Mouse (Mus musculus) liver, embryonic 16.5 days (tissue): ENCODE results near the gene 2310030G06Rik. TPM values are rescaled to one million over a fixed set of nuclear protein-coding genes. Genes with fewer than 3 reads are reported as not detected.

Experiments used
- ATAC-seq: fragments of 200-750 bp; cut with Nextera tagmentation; 2 replicates; pipeline ENCODE4 v1.8.0; 2017; ENCODE audit warnings: low read depth, mild to moderate bottlenecking, moderate number of reproducible peaks, moderate library complexity
- H3K27ac ChIP-seq: fragments of 300-500 bp; sonication (generic); 2 replicates; pipeline ENCODE4 v1.5.1; 2014; ENCODE audit warnings: mild to moderate bottlenecking, low read length
- H3K27me3 ChIP-seq: fragments of 300-500 bp; sonication (generic); 2 replicates; pipeline ENCODE4 v1.6.1; 2014; ENCODE audit warnings: low read depth, low read length, mixed read lengths; ENCODE audit not compliant: control insufficient read depth, insufficient read depth
- H3K36me3 ChIP-seq: fragments of 300-500 bp; sonication (generic); 2 replicates; pipeline ENCODE4 v1.6.1; 2014; ENCODE audit warnings: mild to moderate bottlenecking; ENCODE audit not compliant: control insufficient read depth, insufficient read depth
- H3K4me1 ChIP-seq: fragments of 300-500 bp; sonication (generic); 2 replicates; pipeline ENCODE4 v1.6.1; 2014; ENCODE audit warnings: low read depth, low read length, mixed read lengths; ENCODE audit not compliant: control insufficient read depth
- H3K4me2 ChIP-seq: fragments of 300-500 bp; sonication (generic); 2 replicates; pipeline ENCODE4 v1.6.1; 2014; ENCODE audit warnings: low read depth, low read length, mixed read lengths
- H3K4me3 ChIP-seq: fragments of 300-500 bp; sonication (generic); 2 replicates; pipeline ENCODE4 v1.5.1; 2014; ENCODE audit warnings: low read depth, mild to moderate bottlenecking, low read length
- H3K9ac ChIP-seq: fragments of 300-500 bp; sonication (generic); 2 replicates; pipeline ENCODE4 v1.6.1; 2014; ENCODE audit warnings: low read depth, low read length
- H3K9me3 ChIP-seq: fragments of 300-500 bp; sonication (generic); replicated peaks from 2 replicates; pipeline ENCODE4 v1.6.1; 2016; ENCODE audit warnings: low read length; ENCODE audit not compliant: control insufficient read depth
- WGBS: fragments of 180-500 bp; shearing (Covaris S2); extraction: QIAGEN DNeasy Blood & Tissue Kit; methylation state at CpG from one replicate; pipeline ENCODE4 v1.1.7; 2014; ENCODE audit not compliant: insufficient replicate concordance; 5-methylcytosine and 5-hydroxymethylcytosine counted together
- polyA plus RNA-seq: library from polyadenylated mRNA; unstranded; fragments of >200 nt; fragmentation: Nextera tagmentation; extraction: Ambion mirVana; gene quantifications from 2 replicates; pipeline ENCODE4 v1.2.1, GENCODE M21; 2015

2310030G06Rik gene
- polyA plus RNA-seq, 1 experiment from 2014 or later = 5.2 TPM

GRCm38 (mm10) chr9:50732560-50732959, 13.8 kb downstream of the 2310030G06Rik start:
- Histone ChIP-seq H3K27ac (no peak overlapping the region), H3K4me2 (no peak overlapping the region), H3K36me3 (no peaks in the 10 kb centered on the region), H3K4me3 (no peak overlapping the region), H3K4me1 (no peaks in the 10 kb centered on the region), H3K9me3 (no peaks in the 10 kb centered on the region), H3K27me3 (peaks cover 9% of the 10 kb centered on the region), H3K9ac (no peak overlapping the region)
- WGBS = 41% methylated on average over 4 of the region's 4 CpGs
- no peak for ATAC-seq

- H3K27ac ChIP-seq = no peak overlapping the region
- H3K9me3 ChIP-seq = no peaks in the 10 kb centered on the region
- H3K4me3 ChIP-seq = no peak overlapping the region
- H3K4me2 ChIP-seq = no peak overlapping the region
- peaks cover 17% of the 10 kb centered on the region for H3K27me3 ChIP-seq
- ATAC-seq = no peak
- no peak overlapping the region for H3K9ac ChIP-seq
- WGBS = 25% methylated on average over 4 of the region's 4 CpGs
- no peaks in the 10 kb centered on the region for H3K36me3 ChIP-seq
- H3K4me1 ChIP-seq = no peaks in the 10 kb centered on the region
Observed at GRCm38 (mm10) chr9:50729600-50729999, 16.7 kb downstream of the 2310030G06Rik start.

- H3K4me3 ChIP-seq = peak overlapping the region; percentile 57
- H3K9me3 ChIP-seq = no peaks in the 10 kb centered on the region
- no peaks in the 10 kb centered on the region for H3K4me1 ChIP-seq
- no peaks in the 10 kb centered on the region for H3K36me3 ChIP-seq
- peak overlapping the region; percentile 28; the same call in 1 of the 2 replicates for H3K9ac ChIP-seq
- peak overlapping the region; percentile 69 for H3K4me2 ChIP-seq
- H3K27ac ChIP-seq = no peak overlapping the region
- under 1% methylated on average over 45 of the region's 45 CpGs for WGBS
- peaks cover 17% of the 10 kb centered on the region for H3K27me3 ChIP-seq
- ATAC-seq = peak; percentile 55
Observed at GRCm38 (mm10) chr9:50727925-50728651, 18.2 kb downstream of the 2310030G06Rik start.

- Histone ChIP-seq H3K9ac (peak overlapping the region; percentile 28; the same call in 1 of the 2 replicates), H3K9me3 (no peaks in the 10 kb centered on the region), H3K27me3 (peaks cover 17% of the 10 kb centered on the region), H3K36me3 (no peaks in the 10 kb centered on the region), H3K4me3 (peak overlapping the region; percentile 57), H3K4me1 (no peaks in the 10 kb centered on the region), H3K4me2 (peak overlapping the region; percentile 69), H3K27ac (no peak overlapping the region)
- no peak for ATAC-seq
- WGBS = 13% methylated on average over 30 of the region's 30 CpGs
Observed at GRCm38 (mm10) chr9:50727171-50727924, 19.0 kb downstream of the 2310030G06Rik start.

- H3K4me1 ChIP-seq = no peaks in the 10 kb centered on the region
- no peak overlapping the region for H3K4me2 ChIP-seq
- H3K27ac ChIP-seq = no peak overlapping the region
- no peak overlapping the region for H3K9ac ChIP-seq
- H3K9me3 ChIP-seq = no peaks in the 10 kb centered on the region
- H3K36me3 ChIP-seq = no peaks in the 10 kb centered on the region
- ATAC-seq = no peak
- no peak overlapping the region for H3K4me3 ChIP-seq
- H3K27me3 ChIP-seq = peaks cover 17% of the 10 kb centered on the region
- 65% methylated on average over 8 of the region's 8 CpGs for WGBS
Observed at GRCm38 (mm10) chr9:50725921-50726590, 20.3 kb downstream of the 2310030G06Rik start.

- no peaks in the 10 kb centered on the region for H3K4me1 ChIP-seq
- no peak overlapping the region for H3K4me3 ChIP-seq
- no peaks in the 10 kb centered on the region for H3K36me3 ChIP-seq
- no peak for ATAC-seq
- H3K9me3 ChIP-seq = no peaks in the 10 kb centered on the region
- H3K27me3 ChIP-seq = peaks cover 17% of the 10 kb centered on the region
- no peak overlapping the region for H3K9ac ChIP-seq
- H3K4me2 ChIP-seq = no peak overlapping the region
- H3K27ac ChIP-seq = no peak overlapping the region
- 47% methylated on average over 3 of the region's 3 CpGs for WGBS
Observed at GRCm38 (mm10) chr9:50724661-50725330, 21.5 kb downstream of the 2310030G06Rik start.

- H3K36me3 ChIP-seq = no peaks in the 10 kb centered on the region
- H3K4me3 ChIP-seq = no peak overlapping the region
- ATAC-seq = no peak
- no peaks in the 10 kb centered on the region for H3K4me1 ChIP-seq
- no peak overlapping the region for H3K9ac ChIP-seq
- H3K9me3 ChIP-seq = no peaks in the 10 kb centered on the region
- peaks cover 17% of the 10 kb centered on the region for H3K27me3 ChIP-seq
- no peak overlapping the region for H3K4me2 ChIP-seq
- H3K27ac ChIP-seq = no peak overlapping the region
- WGBS = 57% methylated on average over 2 of the region's 2 CpGs
Observed at GRCm38 (mm10) chr9:50724147-50724546, 22.2 kb downstream of the 2310030G06Rik start.

GRCm38 (mm10) chr9:50723406-50723805, 22.9 kb downstream of the 2310030G06Rik start:
- Histone ChIP-seq H3K9me3 (no peaks in the 10 kb centered on the region), H3K27ac (no peak overlapping the region), H3K27me3 (peaks cover 17% of the 10 kb centered on the region), H3K4me1 (no peaks in the 10 kb centered on the region), H3K4me3 (no peak overlapping the region), H3K9ac (no peak overlapping the region), H3K36me3 (no peaks in the 10 kb centered on the region), H3K4me2 (no peak overlapping the region)
- WGBS = 53% methylated on average over 7 of the region's 7 CpGs
- ATAC-seq = no peak
